Mouse (Mus musculus) liver, postnatal 0 days (tissue): Measurements from ENCODE around the gene Nudcd3.

Experiments used
- CTCF ChIP-seq: sonication (generic); IDR thresholded peaks from 2 replicates; pipeline ENCODE4 v1.5.1; 2016; ENCODE audit warnings: antibody characterized with exemption, low read depth
- EP300 ChIP-seq: IDR thresholded peaks from 2 replicates; pipeline ENCODE4 v1.6.1; 2016; ENCODE audit warnings: antibody characterized with exemption, low read depth, mild to moderate bottlenecking

GRCm38 (mm10) chr11:6174719-6175118 is 25.5 kb downstream of the Nudcd3 start:
- TF ChIP-seq CTCF (no peak), EP300 (no peak)
